Mouse (Mus musculus) spleen, adult 2 months (tissue): ENCODE results near the gene Psors1c2.

Experiments
- CTCF ChIP-seq: fragments of 200-500 bp; IDR thresholded peaks from 2 replicates; pipeline ENCODE4 v1.5.1; 2011; ENCODE audit warnings: mild to moderate bottlenecking, inconsistent platforms; ENCODE audit not compliant: insufficient read depth, insufficient read length, insufficient replicate concordance; ENCODE audit errors: extremely low read depth
- POLR2A ChIP-seq: fragments of 200-500 bp; IDR thresholded peaks from 2 replicates; pipeline ENCODE4 v1.6.1; 2011; ENCODE audit warnings: low read depth, low read length, inconsistent platforms

GRCm38 (mm10) chr17:35503849-35504248, 29.2 kb upstream of the Psors1c2 start:
- TF ChIP-seq CTCF (no peak), POLR2A (no peak)
